In genomic region chr13:12650877-12651176, GRCm38 (mm10) we compare ENCODE assay signal across 8 mouse cellular contexts.
DNase-seq lines count a peak whose midpoint lies in the region; ATAC-seq and TF ChIP-seq lines count a peak whose summit lies in the region.
"Not testable (repeated sequence)": the region's sequence is repeated elsewhere in the genome, so short reads cannot be mapped to it uniquely, and the experiment has no call there.

No protein-coding gene starts in this region.

- ATAC-seq in forebrain, embryonic 13.5 days: peak; percentile 81
- peak; percentile 73 for ATAC-seq in heart, embryonic 16.5 days (replicated peaks; ENCODE audit: extremely low read depth, insufficient read depth, low FRiP score)
- peak; percentile 86 for ATAC-seq in midbrain, embryonic 16.5 days

- H3K79me2 ChIP-seq in liver, adult 2 months (ENCODE audit: control insufficient read depth, insufficient read depth, low read length): not testable (repeated sequence)

- not testable (repeated sequence) for H3K27ac ChIP-seq in forebrain, embryonic 13.5 days; heart, embryonic 16.5 days (ENCODE audit: low read length); liver, adult 2 months (replicated peaks; ENCODE audit: insufficient read depth, low read depth, low read length)
- H3K27ac ChIP-seq in midbrain, embryonic 16.5 days (ENCODE audit: low read length): peak overlapping the region; percentile 38; the same call in 1 of the 2 replicates

- not testable (repeated sequence) for H3K36me3 ChIP-seq in forebrain, embryonic 13.5 days (ENCODE audit: poor library complexity, severe bottlenecking); heart, embryonic 16.5 days (ENCODE audit: control insufficient read depth, insufficient read depth); liver, adult 2 months (ENCODE audit: control insufficient read depth, insufficient read depth, low read length); midbrain, embryonic 16.5 days (ENCODE audit: control insufficient read depth, insufficient read depth, low read length)

- H3K9me3 ChIP-seq in forebrain, embryonic 13.5 days (replicated peaks); heart, embryonic 16.5 days (replicated peaks; ENCODE audit: control insufficient read depth, low read length); midbrain, embryonic 16.5 days (replicated peaks; ENCODE audit: control insufficient read depth, low read length, poor library complexity, severe bottlenecking): not testable (repeated sequence)

- 0% methylated on average over 13 of the region's 13 CpGs for WGBS in forebrain, embryonic 13.5 days
- WGBS in heart, embryonic 16.5 days: 0% methylated on average over 11 of the region's 13 CpGs
- WGBS in liver, adult 2 months: 1% methylated on average over 13 of the region's 13 CpGs
- WGBS in midbrain, embryonic 16.5 days: under 1% methylated on average over 10 of the region's 13 CpGs

- H3K9ac ChIP-seq in forebrain, embryonic 13.5 days: peak overlapping the region; percentile 26
- H3K9ac ChIP-seq in heart, embryonic 16.5 days (ENCODE audit: low read length); liver, adult 2 months (ENCODE audit: low read depth, low read length): not testable (repeated sequence)
- peak overlapping the region; percentile 44; the same call in 1 of the 2 replicates for H3K9ac ChIP-seq in midbrain, embryonic 16.5 days (ENCODE audit: low read depth, low read length)

- H3K4me2 ChIP-seq in forebrain, embryonic 13.5 days: peak overlapping the region; percentile 55
- peak overlapping the region; percentile 68 for H3K4me2 ChIP-seq in heart, embryonic 16.5 days (ENCODE audit: low read depth, low read length)
- peak overlapping the region; percentile 50 for H3K4me2 ChIP-seq in midbrain, embryonic 16.5 days (ENCODE audit: low read length)

- DNase-seq in CD4-positive helper T cell, adult 2 months (ENCODE audit: low read depth, low spot score): peak; percentile 34
- DNase-seq in brain, embryonic 18.5 days (ENCODE audit: low read depth, low spot score): peak; percentile 12
- DNase-seq in kidney, postnatal 10 days: peak; percentile 84
- not testable (repeated sequence) for DNase-seq in liver, adult 2 months (ENCODE audit: extremely low read depth, low read depth, low spot score)
- peak; percentile 49 to 51 for DNase-seq in spleen, postnatal 36 days (ENCODE audit: low spot score in 2 of 2)

- not testable (repeated sequence) for TF ChIP-seq CTCF in liver, adult 2 months (IDR thresholded peaks at IDR 0.05; ENCODE audit: low read depth, low read length)

- peak overlapping the region; percentile 46 for H3K4me3 ChIP-seq in forebrain, embryonic 13.5 days
- peak overlapping the region; percentile 53 for H3K4me3 ChIP-seq in heart, embryonic 16.5 days (ENCODE audit: low read length)
- peak overlapping the region; percentile 30; the same call in 1 of the 2 replicates for H3K4me3 ChIP-seq in liver, adult 2 months (ENCODE audit: insufficient read depth, low read depth, low read length)
- peak overlapping the region; percentile 37 for H3K4me3 ChIP-seq in midbrain, embryonic 16.5 days (ENCODE audit: low read depth, low read length)

- not testable (repeated sequence) for H3K4me1 ChIP-seq in forebrain, embryonic 13.5 days; heart, embryonic 16.5 days (ENCODE audit: control insufficient read depth, insufficient read depth, low read length); liver, adult 2 months (ENCODE audit: control insufficient read depth, insufficient read depth, low read length); midbrain, embryonic 16.5 days (ENCODE audit: control insufficient read depth, insufficient read depth, low read length)

- not testable (repeated sequence) for TF ChIP-seq POLR2A in liver, adult 2 months (IDR thresholded peaks at IDR 0.05; ENCODE audit: extremely low read depth, insufficient read depth, low read length)

- not testable (repeated sequence) for H3K27me3 ChIP-seq in forebrain, embryonic 13.5 days; heart, embryonic 16.5 days (ENCODE audit: control insufficient read depth, insufficient read depth, low read length); liver, adult 2 months (ENCODE audit: control insufficient read depth, insufficient read depth, low read length); midbrain, embryonic 16.5 days (ENCODE audit: control insufficient read depth, insufficient read depth, low read depth, low read length)
